Mouse (Mus musculus) skeletal muscle tissue, adult 2 months (tissue): Measurements from ENCODE around the gene Ces2g.
A peak's percentile ranks its signal among the peaks of the same experiment; 100 is the strongest.

ENCODE experiments used
- DNase-seq: peaks from one replicate; pipeline ENCODE4 v3.0.0-alpha.2; 2012; ENCODE audit warnings: low read depth, low spot score

Gene Ces2g

DNA sequence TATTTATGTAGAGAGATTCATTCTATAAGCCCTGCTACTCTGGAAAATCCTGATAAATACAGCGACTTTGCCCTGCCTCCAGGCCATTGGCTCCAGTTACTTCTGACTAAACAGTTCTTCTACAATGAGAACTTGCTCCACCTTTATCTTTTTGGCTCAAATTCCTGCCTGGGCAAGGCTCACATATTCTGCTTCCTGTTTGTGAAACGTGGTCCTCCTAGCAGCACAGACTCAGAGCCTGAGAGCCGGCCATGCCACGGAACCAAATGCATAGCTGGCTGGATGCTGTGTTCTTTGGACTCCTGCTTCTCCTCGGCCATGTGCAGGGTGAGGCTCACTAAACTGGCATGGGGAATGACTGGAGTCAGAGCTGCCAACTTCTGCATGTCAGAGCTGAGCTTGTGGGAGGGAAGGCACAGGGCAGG is at the start of gene Ces2g:
Gene Ces2g (plus strand): TSS at position 182 of the 425 bp plus-strand sequence.
- DNase-seq, result peak; percentile 18

GRCm38 (mm10) chr8:104925972-104926596 is 35.4 kb upstream of the Ces2g start, which contains the start of gene Ces2e:
TSS of gene Ces2e (plus strand) at chr8:104926260.
- DNase-seq, result no peak

DNA sequence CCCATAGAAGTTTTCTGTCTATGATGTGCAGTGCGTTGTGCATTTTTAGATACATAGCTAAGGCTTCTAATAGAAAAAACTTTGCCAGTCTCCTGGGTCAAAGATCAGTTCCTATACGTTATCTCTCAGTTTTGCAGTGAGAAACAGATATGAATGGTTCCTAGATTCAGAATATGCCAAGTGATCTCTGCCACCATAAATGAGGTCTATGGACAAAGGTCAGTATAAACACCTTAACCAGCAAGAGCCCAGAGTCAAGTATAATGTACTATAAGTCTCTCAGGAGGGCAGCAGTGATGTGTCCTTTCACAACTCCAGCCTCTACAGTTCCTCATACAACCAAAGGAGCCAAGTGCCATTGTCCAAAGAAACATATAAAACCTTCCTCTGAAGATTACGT is 34.2 kb upstream of the Ces2g start:
- no peak for DNase-seq

DNA sequence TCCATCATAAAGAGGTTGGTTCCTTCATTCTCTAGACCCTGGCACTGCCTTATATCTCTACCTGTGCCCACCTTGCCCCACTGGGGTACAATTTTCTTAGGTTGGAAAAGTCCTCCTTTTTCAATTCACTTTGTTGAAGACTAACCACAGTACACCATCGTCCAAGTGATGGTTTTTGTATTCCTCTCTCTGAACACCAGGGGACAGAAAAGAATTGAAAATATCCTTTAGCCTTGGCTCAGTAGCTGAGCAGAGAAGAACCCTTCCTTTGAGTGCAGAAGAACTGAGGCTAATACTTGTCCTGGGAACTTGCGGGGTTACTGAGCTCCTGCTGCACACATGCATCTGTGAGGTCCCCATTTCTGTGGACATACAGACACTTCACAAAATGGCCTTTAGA is 16.9 kb upstream of the Ces2g start:
- DNase-seq, result no peak

GRCm38 (mm10) chr8:104947056-104947455 is 14.5 kb upstream of the Ces2g start, which contains the start of gene Ces2f:
TSS of gene Ces2f (plus strand) at chr8:104947356.
- DNase-seq, result no peak

DNA sequence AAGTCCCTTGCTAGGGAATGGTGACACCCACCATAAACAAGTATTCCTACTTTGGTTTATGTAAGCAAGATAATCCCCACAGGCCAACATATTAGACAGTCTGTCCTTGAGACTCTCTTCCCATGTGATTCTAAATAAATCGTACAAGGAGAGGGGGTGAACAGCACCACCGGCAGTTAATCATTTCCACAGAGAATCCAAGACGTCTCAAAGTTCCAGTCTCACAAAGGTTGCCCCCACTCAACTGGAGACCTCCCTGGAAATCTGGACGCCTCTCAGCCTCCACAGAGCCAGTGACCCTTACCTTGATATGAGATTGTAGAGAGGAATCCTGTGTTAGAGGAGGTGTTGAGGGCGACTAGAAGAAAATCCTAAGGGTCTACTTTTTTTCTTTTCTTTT is 12.5 kb upstream of the Ces2g start:
- DNase-seq, result no peak

- DNase-seq, result peak; percentile 3
Observed at GRCm38 (mm10) chr8:104962229-104962901, 847 bp downstream of the Ces2g start.

- DNase-seq, result no peak
Observed at GRCm38 (mm10) chr8:104963375-104963894, 1.9 kb downstream of the Ces2g start.

- no peak for DNase-seq
Observed at GRCm38 (mm10) chr8:104984126-104984525, 22.6 kb downstream of the Ces2g start.

- no peak for DNase-seq
Observed at GRCm38 (mm10) chr8:104984942-104985341, 23.4 kb downstream of the Ces2g start.

- DNase-seq, result no peak
Observed at GRCm38 (mm10) chr8:104998191-104998590, 36.7 kb downstream of the Ces2g start.

DNA sequence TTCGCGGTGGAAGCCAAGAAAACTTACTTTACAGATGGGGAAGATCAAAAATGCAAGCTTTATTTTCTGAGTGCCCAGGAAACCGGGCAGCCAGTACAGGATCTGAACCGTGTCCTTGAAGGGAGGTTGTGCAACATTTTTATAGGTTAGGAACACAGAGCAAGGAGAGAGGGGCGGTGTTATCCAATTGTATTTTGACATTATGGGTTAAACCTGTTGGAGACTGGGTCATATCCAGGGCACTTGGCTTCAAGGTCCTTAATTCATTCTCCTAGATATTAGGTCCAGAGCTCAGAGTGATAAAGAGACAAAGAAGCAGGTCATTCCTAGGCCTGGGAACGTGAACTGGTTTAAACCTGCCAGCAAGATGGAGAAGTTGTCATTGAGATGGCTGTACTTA is 37.7 kb downstream of the Ces2g start:
- DNase-seq, result no peak

- DNase-seq, result no peak
Observed at GRCm38 (mm10) chr8:105000586-105000985, 39.1 kb downstream of the Ces2g start, which contains the start of gene Ces2h. TSS of gene Ces2h (plus strand) at chr8:105000853.

DNA sequence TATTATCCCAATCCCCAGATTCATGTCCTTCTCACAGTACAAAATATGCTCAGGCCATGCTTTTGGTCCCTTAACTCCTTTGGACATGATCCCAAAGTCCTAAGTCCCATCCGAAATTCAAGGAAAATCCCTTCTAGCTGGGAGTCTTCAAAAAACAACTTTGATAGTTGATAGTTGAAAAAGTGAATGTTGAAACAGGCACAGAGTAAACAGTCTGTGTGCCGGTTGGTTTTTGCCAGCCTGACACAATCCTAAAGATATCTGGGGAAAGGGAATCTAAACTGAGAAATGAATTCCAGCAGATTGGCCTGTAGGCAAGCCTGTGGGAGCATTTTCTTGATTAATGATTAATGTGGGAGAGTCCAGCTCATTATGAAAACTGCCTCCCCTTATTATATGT is 48.5 kb downstream of the Ces2g start:
- DNase-seq, result no peak

- DNase-seq, result no peak
Observed at GRCm38 (mm10) chr8:105011136-105011535, 49.6 kb downstream of the Ces2g start.

GRCm38 (mm10) chr8:105014391-105014790 is 52.9 kb downstream of the Ces2g start:
- no peak for DNase-seq
